8 mouse cellular contexts compared by ENCODE assay signal in the genomic region with DNA sequence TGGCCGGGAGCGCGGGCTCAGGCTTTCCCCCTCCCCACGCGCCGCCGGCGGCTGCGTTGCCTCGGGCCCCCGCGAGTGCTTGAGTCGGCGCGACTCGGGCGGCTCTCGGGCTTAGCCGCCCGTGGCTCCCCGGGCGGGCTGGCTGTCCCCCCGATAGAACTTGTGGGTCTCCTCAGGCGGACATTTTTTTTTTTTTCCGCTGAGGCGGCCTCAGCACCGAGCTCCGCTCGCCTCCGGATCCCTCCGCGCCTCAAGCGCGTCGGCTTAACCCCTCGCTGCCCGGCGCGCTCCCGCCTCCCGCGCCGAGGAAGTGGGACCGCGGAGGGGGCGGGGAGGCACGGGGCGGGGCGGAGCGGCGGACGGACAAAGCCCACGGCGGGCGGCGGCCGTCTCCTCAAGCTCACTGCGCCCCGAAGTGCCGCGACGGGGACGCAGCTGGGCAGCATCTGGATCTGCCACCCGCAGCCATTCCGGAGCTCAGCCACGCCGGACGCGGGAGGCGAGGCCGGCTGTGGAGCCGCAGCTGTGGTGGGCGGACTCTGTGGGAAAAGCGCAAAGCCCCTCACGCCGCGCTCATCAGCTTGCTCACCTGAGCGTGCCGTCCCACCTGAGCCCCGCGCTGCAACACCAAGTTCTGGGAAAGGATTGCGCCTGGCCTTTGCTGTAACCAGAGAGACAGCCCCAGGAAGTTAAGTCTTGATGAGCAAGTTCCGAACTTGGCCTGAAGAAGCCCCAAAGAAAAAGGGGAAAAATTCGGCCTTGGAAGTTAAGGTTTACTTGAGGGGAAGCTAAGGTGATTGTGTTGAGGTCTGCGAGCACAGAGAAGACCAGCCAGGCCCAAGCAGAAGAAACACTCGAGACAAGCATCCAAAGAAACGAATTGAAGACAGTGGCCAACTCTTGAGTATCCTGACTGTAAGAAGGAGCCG. TPM values are rescaled to one million over a fixed set of nuclear protein-coding genes. Genes with fewer than 3 reads are reported as not detected.
A peak's percentile ranks its signal among the peaks of the same experiment; 100 is the strongest.
DNase-seq lines count a peak whose midpoint lies in the region; ATAC-seq and TF ChIP-seq lines count a peak whose summit lies in the region.

A gene (minus strand): TSS at position 250 of the 929 bp plus-strand sequence.

- 2% methylated on average over 77 of the region's 88 CpGs for WGBS in forebrain, embryonic 11.5 days
- 1% methylated on average over 88 of the region's 88 CpGs for WGBS in heart, embryonic 15.5 days
- WGBS in liver, embryonic 14.5 days (ENCODE audit: insufficient replicate concordance), result 2% methylated on average over 78 of the region's 88 CpGs
- WGBS in stomach, embryonic 16.5 days, result 1% methylated on average over 85 of the region's 88 CpGs

- H3K4me3 ChIP-seq in E14TG2a.4 (replicated peaks; ENCODE audit: low read length), result peak within 1 kb of the TSS; percentile 94
- peak within 1 kb of the TSS; percentile 99 for H3K4me3 ChIP-seq in forebrain, embryonic 11.5 days (ENCODE audit: low read depth, low read length)
- peak within 1 kb of the TSS; percentile 88 for H3K4me3 ChIP-seq in heart, embryonic 15.5 days
- H3K4me3 ChIP-seq in liver, embryonic 14.5 days (ENCODE audit: insufficient read depth in 1 of 2, low read depth in 2 of 2, low read length in 2 of 2), result peak within 1 kb of the TSS; percentile 80 to 98
- H3K4me3 ChIP-seq in stomach, embryonic 16.5 days (replicated peaks; ENCODE audit: low read length), result peak within 1 kb of the TSS; percentile 96

- H3K27me3 ChIP-seq in E14TG2a.4 (ENCODE audit: insufficient read depth, low read length), result peaks cover 39% of the 10 kb centered on the region
- H3K27me3 ChIP-seq in forebrain, embryonic 11.5 days (ENCODE audit: control insufficient read depth, insufficient read depth, low read length), result no peaks in the 10 kb centered on the region
- H3K27me3 ChIP-seq in heart, embryonic 15.5 days, result no peaks in the 10 kb centered on the region
- H3K27me3 ChIP-seq in liver, embryonic 14.5 days (ENCODE audit: control insufficient read depth, insufficient read depth, low read length), result no peaks in the 10 kb centered on the region; the same call in 1 of the 2 replicates
- H3K27me3 ChIP-seq in stomach, embryonic 16.5 days (ENCODE audit: control insufficient read depth, insufficient read depth, low read length), result no peaks in the 10 kb centered on the region

- H3K27ac ChIP-seq in forebrain, embryonic 11.5 days (ENCODE audit: low read depth, low read length), result peak within 1 kb of the TSS; percentile 94
- peak within 1 kb of the TSS; percentile 94 for H3K27ac ChIP-seq in heart, embryonic 15.5 days
- H3K27ac ChIP-seq in liver, embryonic 14.5 days, result peak within 1 kb of the TSS; percentile 58
- peak within 1 kb of the TSS; percentile 98 for H3K27ac ChIP-seq in stomach, embryonic 16.5 days (ENCODE audit: low read length)

- TF ChIP-seq CTCF in E14TG2a.4 (conservative IDR thresholded peaks at IDR 0.05; ENCODE audit: low read length), result no peak
- TF ChIP-seq CTCF in liver, embryonic 14.5 days (IDR thresholded peaks at IDR 0.05; ENCODE audit: low read depth), result no peak

- no peak for TF ChIP-seq EP300 in liver, embryonic 14.5 days (IDR thresholded peaks at IDR 0.05; ENCODE audit: low read depth)

- peak; percentile 83 for ATAC-seq in forebrain, embryonic 11.5 days (replicated peaks; ENCODE audit: low FRiP score)
- peak; percentile 83 for ATAC-seq in heart, embryonic 15.5 days (replicated peaks; ENCODE audit: insufficient number of reproducible peaks, insufficient read depth, low FRiP score, low read depth)
- ATAC-seq in liver, embryonic 14.5 days (ENCODE audit: insufficient read depth), result peak; percentile 81
- ATAC-seq in stomach, embryonic 16.5 days (ENCODE audit: insufficient read depth, low FRiP score), result peak; percentile 88

- H3K4me1 ChIP-seq in E14TG2a.4 (replicated peaks; ENCODE audit: low read depth, low read length), result peaks cover 9% of the 10 kb centered on the region
- peaks cover 5% of the 10 kb centered on the region; the same call in 1 of the 2 replicates for H3K4me1 ChIP-seq in forebrain, embryonic 11.5 days (replicated peaks; ENCODE audit: control insufficient read depth, insufficient read depth, low read length)
- peaks cover 14% of the 10 kb centered on the region for H3K4me1 ChIP-seq in heart, embryonic 15.5 days (replicated peaks)
- peaks cover 0 to 3% of the 10 kb centered on the region in 2 experiments; a peak in 1 of 4 replicates for H3K4me1 ChIP-seq in liver, embryonic 14.5 days (replicated peaks; ENCODE audit: control insufficient read depth in 2 of 2, insufficient read depth in 2 of 2, low read length in 1 of 2)
- peaks cover 12% of the 10 kb centered on the region for H3K4me1 ChIP-seq in stomach, embryonic 16.5 days (ENCODE audit: control insufficient read depth, insufficient read depth, low read length)

- peak within 1 kb of the TSS; percentile 100 for H3K9ac ChIP-seq in forebrain, embryonic 11.5 days (ENCODE audit: low read length)
- peak within 1 kb of the TSS; percentile 98 for H3K9ac ChIP-seq in heart, embryonic 15.5 days
- peak within 1 kb of the TSS; percentile 97 for H3K9ac ChIP-seq in liver, embryonic 14.5 days (replicated peaks)
- peak within 1 kb of the TSS; percentile 100 for H3K9ac ChIP-seq in stomach, embryonic 16.5 days (ENCODE audit: low read length)

- DNase-seq in c-Kit-positive CD71-negative TER-119-negative erythroid progenitor cells, embryonic 14.5 days (ENCODE audit: low read depth), result peak; percentile 75
- DNase-seq in forebrain, embryonic 11.5 days (ENCODE audit: low spot score), result peak; percentile 94
- DNase-seq in kidney, postnatal 14 days, result peak; percentile 94
- peak; percentile 72 to 77 (median 76) for DNase-seq in liver, embryonic 14.5 days (ENCODE audit: low read depth in 3 of 3, low spot score in 3 of 3)
- DNase-seq in neural tube, embryonic 10.5 days (ENCODE audit: extremely low spot score, low spot score), result peak; percentile 90

- H3K36me3 ChIP-seq in E14TG2a.4 (ENCODE audit: insufficient read depth, low read length), result no peaks in the 10 kb centered on the region
- no peaks in the 10 kb centered on the region for H3K36me3 ChIP-seq in forebrain, embryonic 11.5 days (ENCODE audit: control insufficient read depth, insufficient read depth, low read length)
- 0 out of 2 replicates have a peak, but pooled peaks cover under 1% of the 10 kb centered on the region for H3K36me3 ChIP-seq in heart, embryonic 15.5 days
- no peaks in the 10 kb centered on the region; the same call in 1 of the 2 replicates for H3K36me3 ChIP-seq in liver, embryonic 14.5 days (replicated peaks; ENCODE audit: control insufficient read depth, insufficient read depth, low read depth)
- H3K36me3 ChIP-seq in stomach, embryonic 16.5 days (ENCODE audit: control insufficient read depth, insufficient read depth, low read length), result 0 out of 2 replicates have a peak, but pooled peaks cover 2% of the 10 kb centered on the region

- peak within 1 kb of the TSS; percentile 76 for H3K4me2 ChIP-seq in forebrain, embryonic 11.5 days (ENCODE audit: low read depth, low read length, severe bottlenecking)
- H3K4me2 ChIP-seq in heart, embryonic 15.5 days, result peak within 1 kb of the TSS; percentile 89
- peak within 1 kb of the TSS; percentile 85 for H3K4me2 ChIP-seq in liver, embryonic 14.5 days (ENCODE audit: low read depth)
- H3K4me2 ChIP-seq in stomach, embryonic 16.5 days (ENCODE audit: low read depth, low read length), result peak within 1 kb of the TSS; percentile 86

- no peaks in the 10 kb centered on the region for H3K9me3 ChIP-seq in E14TG2a.4 (ENCODE audit: low read length)
- no peaks in the 10 kb centered on the region for H3K9me3 ChIP-seq in forebrain, embryonic 11.5 days (ENCODE audit: control insufficient read depth, low read length)
- H3K9me3 ChIP-seq in heart, embryonic 15.5 days (replicated peaks), result no peaks in the 10 kb centered on the region
- H3K9me3 ChIP-seq in liver, embryonic 14.5 days (ENCODE audit: control insufficient read depth, low read length), result no peaks in the 10 kb centered on the region
- no peaks in the 10 kb centered on the region for H3K9me3 ChIP-seq in stomach, embryonic 16.5 days (replicated peaks; ENCODE audit: control insufficient read depth, low read length)

RNA-seq across cellular contexts. Expression of the gene that starts here (rescaled TPM):
- 116 and 127 TPM in 2 replicates for polyA plus RNA-seq in forebrain, embryonic 11.5 days (2014; fragmentation: Nextera tagmentation; extraction: Ambion mirVana)
- 29.4 and 34.2 TPM in 2 replicates for polyA plus RNA-seq in heart, embryonic 15.5 days (2015; fragmentation: Nextera tagmentation; extraction: Ambion mirVana)
- 11.8 and 12.1 TPM in 2 replicates for polyA plus RNA-seq in liver, embryonic 14.5 days (2012; rRNA removed)
- 8.8 and 10.7 TPM in 2 replicates for polyA plus RNA-seq in liver, embryonic 14.5 days (2014; fragmentation: Nextera tagmentation; extraction: Ambion mirVana)
- 43.6 and 44.3 TPM in 2 replicates for polyA plus RNA-seq in stomach, embryonic 16.5 days (2015; fragmentation: Nextera tagmentation; extraction: Ambion mirVana)

Comparison
In these comparisons a context has a peak if more than half of its experiments do, and no peak if none do; other contexts are left out.
1. Peak in every context shown above with its lines: DNase-seq, ATAC-seq, H3K4me3 ChIP-seq and H3K27ac ChIP-seq.